Mouse (Mus musculus): ENCODE results near the gene Dcaf6. TPM values are rescaled to one million over a fixed set of nuclear protein-coding genes. Genes with fewer than 3 reads are reported as not detected.

Dcaf6 gene
- total RNA-seq, 2 experiments from 2014 or later, result 89.9 to 92.7 TPM

- Histone ChIP-seq H3K27ac (no peak overlapping the region), H3K4me3 (no peak overlapping the region)
- TF ChIP-seq CTCF (IDR thresholded peaks at IDR 0.05), result no peak
- DNase-seq (ENCODE audit: extremely low spot score in 1 of 2, low spot score in 2 of 2), result no peak
- intact Hi-C loops (cut with DNase I), result loop anchor here (10.0 kb wide), 1 partner anchor 249 kb away; no protein-coding TSS in a partner anchor
Observed at GRCm38 (mm10) chr1:165395940-165396339, 64.3 kb downstream of the Dcaf6 start.

DNA sequence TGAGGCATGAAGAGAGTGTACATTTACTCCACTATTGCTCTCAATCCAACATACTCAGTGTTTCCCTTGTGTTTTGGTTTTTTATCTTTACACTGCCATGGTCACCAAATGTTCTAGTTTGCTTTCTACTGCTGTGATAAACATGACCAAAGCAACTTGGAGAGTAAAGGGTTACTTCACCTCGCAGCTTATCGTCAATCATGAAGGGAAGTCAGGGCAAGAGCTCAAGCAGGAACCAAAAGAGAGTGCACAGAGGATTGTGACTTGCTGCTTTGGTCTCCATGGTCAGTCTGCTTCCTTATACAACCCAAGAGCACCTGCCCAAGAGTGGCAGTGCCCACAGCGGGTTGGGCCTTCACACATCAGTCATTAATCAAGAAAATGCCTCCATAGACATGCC lies 65.4 kb downstream of the Dcaf6 start:
- Histone ChIP-seq H3K4me3 (no peak overlapping the region), H3K27ac (no peak overlapping the region)
- no peak for DNase-seq (ENCODE audit: extremely low spot score in 1 of 2, low spot score in 2 of 2)
- no peak for TF ChIP-seq CTCF (IDR thresholded peaks at IDR 0.05)
- intact Hi-C loops (cut with DNase I), result loop anchor here (10.0 kb wide), 1 partner anchor 250 kb away; no protein-coding TSS in a partner anchor

- intact Hi-C loops (cut with DNase I), result loop anchor here (10.0 kb wide), 1 partner anchor 252 kb away; no protein-coding TSS in a partner anchor
- no peak overlapping the region for H3K4me3 ChIP-seq
- DNase-seq (ENCODE audit: extremely low spot score in 1 of 2, low spot score in 2 of 2), result no peak
- H3K27ac ChIP-seq, result no peak overlapping the region
- TF ChIP-seq CTCF (IDR thresholded peaks at IDR 0.05), result no peak
Observed at GRCm38 (mm10) chr1:165393033-165393432, 67.2 kb downstream of the Dcaf6 start.

DNA sequence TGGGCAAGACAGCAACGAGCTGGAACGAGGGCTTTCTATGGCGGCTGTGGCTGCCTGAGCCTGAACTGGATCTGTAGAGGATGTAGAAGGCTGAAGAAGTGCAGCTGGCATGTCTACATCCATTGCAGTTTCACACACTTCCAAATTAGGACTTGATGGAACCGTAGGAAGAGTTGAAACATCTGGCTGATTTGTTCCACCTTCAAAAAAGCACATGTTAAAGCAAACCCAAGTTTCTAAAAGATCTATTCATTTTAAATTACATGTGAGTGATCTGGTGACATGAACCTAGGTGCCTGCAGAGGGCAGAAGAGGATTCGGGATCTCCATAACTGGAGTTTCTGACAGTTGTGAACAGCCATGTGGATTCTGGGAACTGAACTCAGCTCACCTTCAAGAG lies 71.6 kb downstream of the Dcaf6 start:
- intact Hi-C loops (cut with DNase I), result loop anchor here (2.0 kb wide), 1 partner anchor 70 kb away; no protein-coding TSS in a partner anchor
- DNase-seq (ENCODE audit: extremely low spot score in 1 of 2, low spot score in 2 of 2), result no peak
- TF ChIP-seq CTCF (IDR thresholded peaks at IDR 0.05), result peak; percentile 47

GRCm38 (mm10) chr1:165386525-165386923 lies 73.8 kb downstream of the Dcaf6 start:
- Histone ChIP-seq H3K27ac (peak overlapping the region; percentile 40; the same call in 1 of the 2 replicates), H3K4me3 (no peak overlapping the region)
- intact Hi-C loops (cut with DNase I), result no loop called here
- no peak for TF ChIP-seq CTCF (IDR thresholded peaks at IDR 0.05)
- DNase-seq (ENCODE audit: extremely low spot score in 1 of 2, low spot score in 2 of 2), result no peak

More for the DNA sequence above, 71.6 kb downstream of the Dcaf6 start:
- Histone ChIP-seq H3K27ac (no peak overlapping the region), H3K4me3 (no peak overlapping the region)

GRCm38 (mm10) chr1:165385810-165386524 lies 74.3 kb downstream of the Dcaf6 start:
- intact Hi-C loops (cut with DNase I), result no loop called here
- no peak for DNase-seq (ENCODE audit: extremely low spot score in 1 of 2, low spot score in 2 of 2)
- no peak overlapping the region for H3K4me3 ChIP-seq
- peak overlapping the region; percentile 40 for H3K27ac ChIP-seq
- TF ChIP-seq CTCF (IDR thresholded peaks at IDR 0.05), result no peak

DNA sequence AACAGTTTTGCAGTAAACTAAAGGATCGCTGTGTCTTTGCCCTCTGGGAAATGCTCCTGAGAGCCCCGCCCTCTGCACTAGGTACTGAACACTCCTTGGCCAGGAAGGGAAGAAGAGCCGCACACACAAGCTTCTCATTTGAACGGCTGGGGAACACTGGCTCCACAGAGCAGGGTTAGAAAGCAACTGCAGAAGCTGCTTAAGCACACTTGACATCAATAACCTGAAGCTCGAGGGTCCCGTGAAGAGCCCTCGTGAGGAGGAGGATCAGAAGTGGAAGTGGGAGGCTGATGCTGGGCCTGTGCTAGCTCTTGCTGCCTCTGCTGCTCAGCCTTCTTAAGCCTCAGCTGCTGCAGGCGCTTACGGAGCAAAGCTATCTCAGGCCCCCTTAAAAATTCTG lies 86.4 kb downstream of the Dcaf6 start:
- no peak for TF ChIP-seq CTCF (IDR thresholded peaks at IDR 0.05)
- DNase-seq (ENCODE audit: extremely low spot score in 1 of 2, low spot score in 2 of 2), result no peak
- H3K4me3 ChIP-seq, result no peak overlapping the region
- H3K27ac ChIP-seq, result no peak overlapping the region
- intact Hi-C loops (cut with DNase I), result no loop called here

GRCm38 (mm10) chr1:165370990-165371389 lies 89.3 kb downstream of the Dcaf6 start:
- intact Hi-C loops (cut with DNase I), result no loop called here
- Histone ChIP-seq H3K27ac (no peak overlapping the region), H3K4me3 (no peak overlapping the region)
- no peak for TF ChIP-seq CTCF (IDR thresholded peaks at IDR 0.05)
- DNase-seq (ENCODE audit: extremely low spot score in 1 of 2, low spot score in 2 of 2), result no peak

- H3K27ac ChIP-seq, result no peak overlapping the region
- no peak; the same call in 1 of the 2 replicates for TF ChIP-seq CTCF (IDR thresholded peaks at IDR 0.05)
- no peak for DNase-seq (ENCODE audit: extremely low spot score in 1 of 2, low spot score in 2 of 2)
- intact Hi-C loops (cut with DNase I), result no loop called here
- H3K4me3 ChIP-seq, result no peak overlapping the region
Observed at GRCm38 (mm10) chr1:165365057-165365456, 95.2 kb downstream of the Dcaf6 start.

GRCm38 (mm10) chr1:165363271-165363670 lies 97.0 kb downstream of the Dcaf6 start:
- DNase-seq (ENCODE audit: extremely low spot score in 1 of 2, low spot score in 2 of 2), result no peak
- no peak for TF ChIP-seq CTCF (IDR thresholded peaks at IDR 0.05)

GRCm38 (mm10) chr1:165356347-165356746 lies 103.9 kb downstream of the Dcaf6 start:
- no peak for TF ChIP-seq CTCF (IDR thresholded peaks at IDR 0.05)
- intact Hi-C loops (cut with DNase I), result no loop called here
- no peak overlapping the region for H3K27ac ChIP-seq
- no peak overlapping the region for H3K4me3 ChIP-seq
- no peak for DNase-seq (ENCODE audit: extremely low spot score in 1 of 2, low spot score in 2 of 2)

More at GRCm38 (mm10) chr1:165363271-165363670, 97.0 kb downstream of the Dcaf6 start:
- intact Hi-C loops (cut with DNase I), result no loop called here
- Histone ChIP-seq H3K4me3 (no peak overlapping the region), H3K27ac (no peak overlapping the region)

DNA sequence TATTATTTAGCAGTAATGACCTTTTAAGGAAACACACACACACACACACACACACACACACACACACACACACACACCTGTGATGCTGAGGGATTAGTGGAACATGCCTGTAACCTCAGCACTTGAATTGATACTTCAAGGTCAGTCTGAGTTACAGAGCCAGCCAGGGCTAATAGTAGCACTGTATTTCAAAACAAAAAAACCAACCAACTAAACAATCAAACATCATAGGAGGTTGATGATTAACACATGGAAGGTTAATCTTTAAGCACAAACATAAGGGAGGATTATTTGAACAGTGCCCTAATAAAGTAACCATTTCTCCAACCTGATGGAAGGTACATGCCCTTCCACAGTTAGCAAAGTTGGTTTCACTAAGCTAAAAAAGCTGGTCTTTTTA lies 111.6 kb downstream of the Dcaf6 start:
- Histone ChIP-seq H3K4me3 (no peak overlapping the region), H3K27ac (no peak overlapping the region)
- DNase-seq (ENCODE audit: extremely low spot score in 1 of 2, low spot score in 2 of 2), result no peak
- TF ChIP-seq CTCF (IDR thresholded peaks at IDR 0.05), result no peak
- intact Hi-C loops (cut with DNase I), result no loop called here

DNA sequence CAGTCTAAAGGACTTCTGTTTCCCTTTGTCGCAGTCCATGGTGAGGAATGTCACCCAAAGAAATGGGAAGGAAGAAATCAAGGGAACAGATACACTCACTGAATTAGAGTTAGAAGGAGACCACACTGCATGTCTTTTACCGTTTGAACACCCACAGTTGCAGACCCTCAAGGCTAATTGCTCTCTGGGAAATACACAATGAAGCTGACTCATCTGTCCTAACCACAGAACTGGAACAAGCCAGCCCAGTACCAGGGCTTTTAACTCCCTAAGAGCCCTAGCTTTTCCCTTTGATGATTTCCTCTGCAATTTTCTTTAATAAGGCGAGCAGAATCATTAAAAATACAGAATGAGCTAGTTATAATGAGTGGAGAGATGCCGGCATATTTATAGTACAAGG lies 115.8 kb downstream of the Dcaf6 start:
- intact Hi-C loops (cut with DNase I), result no loop called here
- Histone ChIP-seq H3K27ac (peak overlapping the region; percentile 37; the same call in 1 of the 2 replicates), H3K4me3 (no peak overlapping the region)
- no peak for DNase-seq (ENCODE audit: extremely low spot score in 1 of 2, low spot score in 2 of 2)
- no peak for TF ChIP-seq CTCF (IDR thresholded peaks at IDR 0.05)

Measured in left cerebral cortex, adult 2 months (tissue).